Mouse (Mus musculus): Measurements from ENCODE around the gene Psmg1. TPM values are rescaled to one million over a fixed set of nuclear protein-coding genes. Genes with fewer than 3 reads are reported as not detected.
"Not testable (repeated sequence)": the region's sequence is repeated elsewhere in the genome, so short reads cannot be mapped to it uniquely, and the experiment has no call there.

Psmg1 gene
- 10 to 100 TPM; 37.9 to 40.5 TPM for total RNA-seq (2021)
- long read RNA-seq, experiment 1, transcript Psmg1-201 (7 exons, 1,044 nt) = major isoform, 46 of 49 reads
- long read RNA-seq, experiment 1, partial matches to known transcripts = 1 of 49 reads
- long read RNA-seq, experiment 1, other reads (novel, unspliced or antisense) = 2 of 49 reads
- long read RNA-seq, experiment 2, transcript Psmg1-201 (7 exons, 1,044 nt) = major isoform, 43 of 45 reads
- long read RNA-seq, experiment 2, partial matches to known transcripts = 2 of 45 reads
- long read RNA-seq, experiment 2, other reads (novel, unspliced or antisense) = 0 of 45 reads

- DNase-seq (ENCODE audit: low spot score in 2 of 2) = peak; percentile 98 to 99
Observed at GRCm38 (mm10) chr16:95990462-95991121, at the start of gene Psmg1. Psmg1 (minus strand) TSS chr16:95990960.

- no peak for DNase-seq (ENCODE audit: low spot score in 2 of 2)
Observed at GRCm38 (mm10) chr16:96039538-96039937, 48.8 kb upstream of the Psmg1 start.

- DNase-seq (ENCODE audit: low spot score in 2 of 2) = no peak
Observed at GRCm38 (mm10) chr16:96034473-96034872, 43.7 kb upstream of the Psmg1 start.

GRCm38 (mm10) chr16:96032368-96033043 lies 41.7 kb upstream of the Psmg1 start:
- no peak for DNase-seq (ENCODE audit: low spot score in 2 of 2)

GRCm38 (mm10) chr16:96030476-96031102 lies 39.8 kb upstream of the Psmg1 start:
- no peak for DNase-seq (ENCODE audit: low spot score in 2 of 2)

- DNase-seq (ENCODE audit: low spot score in 2 of 2) = no peak
Observed at GRCm38 (mm10) chr16:96026256-96026655, 35.5 kb upstream of the Psmg1 start.

GRCm38 (mm10) chr16:96025244-96025643 lies 34.5 kb upstream of the Psmg1 start:
- no peak for DNase-seq (ENCODE audit: low spot score in 2 of 2)

GRCm38 (mm10) chr16:96021045-96021444 lies 30.3 kb upstream of the Psmg1 start:
- no peak for DNase-seq (ENCODE audit: low spot score in 2 of 2)

- not testable (repeated sequence) for DNase-seq (ENCODE audit: low spot score in 2 of 2)
Observed at GRCm38 (mm10) chr16:96009124-96009523, 18.4 kb upstream of the Psmg1 start.

GRCm38 (mm10) chr16:96004278-96004677 lies 13.5 kb upstream of the Psmg1 start:
- DNase-seq (ENCODE audit: low spot score in 2 of 2) = not testable (repeated sequence)

GRCm38 (mm10) chr16:95999291-95999690 lies 8.5 kb upstream of the Psmg1 start:
- no peak for DNase-seq (ENCODE audit: low spot score in 2 of 2)

- DNase-seq (ENCODE audit: low spot score in 2 of 2) = no peak
Observed at GRCm38 (mm10) chr16:95996156-95996555, 5.4 kb upstream of the Psmg1 start.

GRCm38 (mm10) chr16:95994576-95994975 lies 3.8 kb upstream of the Psmg1 start:
- DNase-seq (ENCODE audit: low spot score in 2 of 2) = not testable (repeated sequence)

- DNase-seq (ENCODE audit: low spot score in 2 of 2) = no peak
Observed at GRCm38 (mm10) chr16:95992596-95992995, 1.8 kb upstream of the Psmg1 start.

GRCm38 (mm10) chr16:95991122-95991900 lies 551 bp upstream of the Psmg1 start:
- DNase-seq (ENCODE audit: low spot score in 2 of 2) = no peak

GRCm38 (mm10) chr16:95984911-95985310 lies 5.8 kb downstream of the Psmg1 start:
- DNase-seq (ENCODE audit: low spot score in 2 of 2) = no peak

- DNase-seq (ENCODE audit: low spot score in 2 of 2) = no peak
Observed at GRCm38 (mm10) chr16:95983601-95984000, 7.2 kb downstream of the Psmg1 start.

GRCm38 (mm10) chr16:95970841-95971240 lies 19.9 kb downstream of the Psmg1 start:
- DNase-seq (ENCODE audit: low spot score in 2 of 2) = no peak

- no peak for DNase-seq (ENCODE audit: low spot score in 2 of 2)
Observed at GRCm38 (mm10) chr16:95967455-95967854, 23.3 kb downstream of the Psmg1 start.

GRCm38 (mm10) chr16:95964427-95965023 lies 26.2 kb downstream of the Psmg1 start:
- no peak for DNase-seq (ENCODE audit: low spot score in 2 of 2)

Data from adrenal gland, postnatal 4 days (tissue).